Mouse (Mus musculus) liver, postnatal 0 days (tissue): Measurements from ENCODE around the gene Nkapd1.

Experiments
- CTCF ChIP-seq: sonication (generic); IDR thresholded peaks from 2 replicates; pipeline ENCODE4 v1.5.1; 2016; ENCODE audit warnings: antibody characterized with exemption, low read depth
- EP300 ChIP-seq: IDR thresholded peaks from 2 replicates; pipeline ENCODE4 v1.6.1; 2016; ENCODE audit warnings: antibody characterized with exemption, low read depth, mild to moderate bottlenecking

DNA sequence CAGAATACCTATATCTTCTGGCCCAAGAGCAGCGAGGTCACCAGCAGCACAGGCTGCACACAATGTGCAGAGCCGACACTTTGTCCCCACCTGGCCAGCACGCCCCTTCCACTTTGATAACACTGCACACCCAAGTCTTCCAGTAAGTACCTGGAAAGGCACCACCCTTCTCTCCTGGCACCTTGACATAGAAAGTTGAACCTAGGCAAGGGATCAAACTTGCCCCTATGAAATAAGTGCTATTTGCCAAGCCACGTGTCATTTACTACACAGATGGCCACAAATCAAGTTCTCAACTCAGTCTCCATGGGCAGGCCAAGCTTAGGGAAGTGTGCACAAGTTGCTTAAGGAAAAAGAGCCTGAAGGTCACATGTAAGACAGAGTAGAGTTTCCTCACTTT lies 30.3 kb downstream of the Nkapd1 start:
- TF ChIP-seq CTCF (no peak), EP300 (no peak)
